Mouse (Mus musculus) skeletal muscle tissue, postnatal 0 days (tissue): ENCODE data around the gene Cnga2. TPM values are rescaled to one million over a fixed set of nuclear protein-coding genes. Genes with fewer than 3 reads are reported as not detected.

Experiments used
- polyA plus RNA-seq: library from polyadenylated mRNA; unstranded; fragments of >200 nt; fragmentation: Nextera tagmentation; extraction: Ambion mirVana; gene quantifications from 2 replicates; pipeline ENCODE4 v1.2.1, GENCODE M21; 2015

The Cnga2 gene
- 0.08 and 0.10 TPM in 2 replicates for polyA plus RNA-seq

DNA sequence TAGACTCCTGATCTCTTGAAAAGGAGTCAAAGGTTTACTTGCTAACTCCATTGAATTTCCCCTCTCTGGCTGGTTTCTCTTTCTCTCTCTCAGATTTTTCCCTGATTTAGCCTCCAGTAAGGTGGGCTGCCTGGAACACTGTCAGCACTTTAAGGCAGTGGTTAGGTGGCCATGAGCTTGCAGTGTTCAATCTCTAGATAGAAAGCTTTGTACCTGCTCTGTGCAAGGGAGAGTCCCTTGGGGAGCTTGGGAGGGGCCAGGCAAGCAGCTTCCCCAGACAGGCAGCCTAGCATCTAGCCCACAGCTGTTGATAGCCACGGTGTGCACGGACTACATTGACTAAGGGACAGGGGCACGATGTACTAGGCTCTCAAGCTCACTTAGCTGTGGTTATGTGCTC is at the start of gene Cnga2:
TSS of gene Cnga2 (plus strand) at position 301 of the 400 bp plus-strand sequence.

GRCm38 (mm10) chrX:71962073-71963051 is 29.3 kb upstream of the Cnga2 start, which contains the start of gene Prrg3:
TSS of gene Prrg3 (plus strand) at chrX:71962624.

GRCm38 (mm10) chrX:71972686-71973085 is 19.0 kb upstream of the Cnga2 start, which contains the start of gene Fate1:
TSS of gene Fate1 (plus strand) at chrX:71972986.

Other genes with a start within 250 kb of the Cnga2 start
- 87.7 and 94.5 TPM in 2 replicates for gene Vma21, start 175.9 kb upstream of the Cnga2 start, polyA plus RNA-seq
- gene Gm1141, start 70.8 kb upstream of the Cnga2 start, polyA plus RNA-seq, result not detected in 2 replicates
- gene Prrg3, start 29.2 kb upstream of the Cnga2 start, polyA plus RNA-seq, result 5.3 and 5.9 TPM in 2 replicates
- gene Fate1, start 18.9 kb upstream of the Cnga2 start, polyA plus RNA-seq, result not detected in 2 replicates
- not detected in 2 replicates for gene Magea4, start 230.2 kb downstream of the Cnga2 start, polyA plus RNA-seq